Mouse (Mus musculus): ENCODE data around the gene 4930449I24Rik.
"Not testable (repeated sequence)": the region's sequence is repeated elsewhere in the genome, so short reads cannot be mapped to it uniquely, and the experiment has no call there.

Gene 4930449I24Rik

DNA sequence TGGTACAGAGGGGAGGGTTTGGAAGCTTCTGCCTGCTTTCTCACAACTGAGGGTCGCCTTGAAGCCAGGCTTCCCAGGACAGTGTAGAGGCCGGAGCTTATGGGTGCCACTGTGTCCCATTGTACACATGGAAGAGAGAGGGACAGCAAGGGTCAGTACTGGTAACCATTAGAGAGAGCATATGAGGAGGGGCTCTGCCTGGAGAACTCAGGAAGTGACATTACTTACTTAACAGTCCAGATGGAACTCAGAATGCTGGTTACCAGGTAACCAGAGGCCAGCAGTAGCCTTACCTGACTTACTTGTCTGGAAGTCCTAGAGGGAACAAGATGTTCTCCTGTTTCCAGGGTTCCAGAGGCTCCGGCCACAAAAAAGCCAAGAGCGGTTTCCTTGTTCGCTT lies at the start of gene 4930449I24Rik:
Gene 4930449I24Rik (plus strand): TSS at position 301 of the 400 bp plus-strand sequence.
- not testable (repeated sequence) for DNase-seq

DNA sequence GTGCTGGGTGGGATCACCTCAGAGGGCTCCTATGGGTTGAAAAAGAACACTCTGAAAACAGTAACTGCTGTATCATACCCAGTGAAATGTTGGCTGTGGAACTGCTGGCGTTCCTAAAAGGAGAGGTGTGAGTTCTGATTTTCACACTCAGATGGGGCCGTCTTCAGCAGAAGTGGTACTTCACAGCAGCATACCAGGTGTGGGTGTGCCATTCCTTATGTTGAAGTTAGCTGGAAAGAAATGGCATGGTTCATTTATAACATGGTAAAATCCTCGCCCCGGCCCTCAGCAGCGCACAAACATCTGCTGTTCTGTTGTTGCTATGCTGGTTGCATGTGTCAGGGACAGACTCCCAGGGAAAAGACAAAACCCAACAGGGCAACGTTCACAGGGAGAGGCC lies 48.6 kb upstream of the 4930449I24Rik start:
- no peak for DNase-seq

DNA sequence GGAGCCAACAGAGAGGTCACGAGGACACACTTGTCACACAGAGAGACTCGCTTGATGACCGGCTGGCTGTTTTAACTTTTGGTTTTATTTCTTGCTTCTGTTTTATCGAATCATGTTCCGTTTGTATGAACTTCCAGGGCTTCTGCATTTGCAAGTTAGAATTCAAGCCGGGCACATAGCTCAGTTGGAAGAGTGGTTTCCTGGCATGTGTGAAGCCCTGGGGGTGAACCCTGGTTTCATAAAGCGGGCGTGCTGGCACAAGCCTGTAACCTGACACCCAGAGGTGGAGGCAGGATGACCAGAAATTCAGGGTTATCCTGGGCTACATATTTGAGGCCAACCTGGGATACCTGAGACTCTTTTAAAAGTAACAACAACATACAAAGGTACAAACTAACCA lies 40.6 kb upstream of the 4930449I24Rik start:
- no peak for DNase-seq

DNA sequence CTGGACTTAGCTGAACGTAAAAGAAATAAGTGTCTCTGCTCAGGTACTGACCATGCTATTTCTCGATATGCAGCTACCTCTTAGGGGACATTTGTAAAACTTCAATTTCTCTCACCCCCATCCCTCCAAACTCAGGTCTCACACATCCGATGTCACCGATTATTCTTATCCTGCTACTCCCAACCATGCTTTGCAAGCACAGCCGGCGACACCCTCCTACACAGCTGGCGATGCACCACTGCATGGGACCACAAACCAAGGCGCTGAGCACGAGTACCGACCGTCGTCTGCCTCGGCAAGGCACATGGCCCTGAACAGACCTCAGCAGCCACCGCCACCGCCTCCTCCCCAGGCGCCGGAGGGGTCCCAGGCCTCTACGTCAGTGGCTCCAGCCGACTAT lies 35.5 kb upstream of the 4930449I24Rik start:
- DNase-seq, result no peak

DNA sequence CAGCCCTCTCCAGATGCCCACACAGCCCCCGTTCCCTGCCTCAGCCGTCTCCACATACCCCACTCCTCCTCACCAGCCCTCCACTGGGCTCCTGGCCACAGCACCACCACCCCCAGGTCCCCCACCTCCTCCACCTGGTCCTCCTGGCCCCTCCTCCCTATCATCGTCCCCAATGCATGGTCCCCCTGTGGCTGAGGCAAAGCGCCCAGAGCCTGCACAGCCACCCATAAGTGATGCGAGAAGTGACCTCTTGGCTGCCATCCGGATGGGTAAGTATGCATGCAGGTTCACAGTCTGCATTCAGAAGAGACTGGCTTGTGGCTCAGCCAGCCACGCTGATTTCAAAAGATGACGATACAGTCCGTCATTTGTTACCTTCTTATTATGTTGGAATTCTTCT lies 33.9 kb upstream of the 4930449I24Rik start:
- DNase-seq, result peak; percentile 73

DNA sequence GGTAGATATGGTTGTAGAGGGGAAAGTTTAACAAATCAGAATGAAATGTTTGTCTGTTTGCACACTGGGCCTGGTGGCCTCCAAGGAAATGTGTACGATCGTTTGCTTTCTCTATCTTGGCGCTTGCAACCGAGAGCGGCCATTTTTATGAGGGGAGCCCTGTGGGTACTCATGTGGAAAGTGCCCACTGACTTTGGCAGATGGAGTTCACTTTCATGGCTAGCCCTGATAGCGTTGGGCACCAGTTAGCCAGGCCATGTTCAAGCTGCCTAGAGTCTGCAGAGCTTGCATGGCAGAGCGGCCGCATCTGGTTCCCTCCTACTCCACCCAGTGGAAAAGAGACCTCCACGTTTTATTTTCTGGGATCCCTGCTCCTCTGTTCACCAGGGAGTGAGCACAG lies 31.4 kb upstream of the 4930449I24Rik start:
- peak; percentile 39 to 45 for DNase-seq

DNA sequence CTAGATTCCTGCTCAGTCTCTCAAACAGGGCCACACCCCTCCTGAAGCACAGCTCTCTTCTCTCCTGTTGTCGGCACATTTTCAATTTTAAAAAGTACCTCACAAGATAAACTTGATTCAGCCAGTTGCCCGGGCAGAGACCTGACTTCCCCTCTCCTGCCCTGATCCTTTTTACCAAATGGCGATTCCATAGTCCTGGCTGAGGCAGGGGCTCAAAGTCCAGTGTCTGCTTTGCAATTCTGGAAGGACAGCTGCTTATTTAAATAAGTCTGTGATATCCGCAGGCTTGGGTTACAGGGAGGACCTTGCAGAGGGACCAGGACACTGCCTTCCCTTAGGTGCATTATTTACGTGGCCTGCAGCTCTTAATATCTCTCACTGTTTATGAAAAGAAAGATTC lies 30.9 kb upstream of the 4930449I24Rik start:
- DNase-seq, result no peak

DNA sequence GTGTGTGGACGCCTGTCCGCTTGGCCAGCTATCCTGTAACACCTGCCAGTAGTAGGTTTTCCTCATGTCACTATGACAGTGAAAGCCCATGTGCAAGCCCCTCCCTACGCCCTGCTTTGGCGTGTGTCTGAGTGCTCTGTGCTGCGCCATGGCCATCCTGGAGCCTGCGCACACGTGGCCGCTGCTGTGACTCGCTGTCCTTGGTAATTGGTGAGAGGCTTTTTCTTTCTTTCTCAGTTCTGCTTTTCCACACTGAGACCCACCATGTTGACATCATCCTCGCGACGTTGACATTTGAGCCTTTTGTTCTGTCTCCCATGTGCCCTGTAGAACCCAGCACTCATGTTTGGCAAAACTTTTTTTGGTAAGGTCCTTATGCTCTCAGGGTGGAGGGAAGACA lies 30.4 kb upstream of the 4930449I24Rik start:
- DNase-seq, result no peak

DNA sequence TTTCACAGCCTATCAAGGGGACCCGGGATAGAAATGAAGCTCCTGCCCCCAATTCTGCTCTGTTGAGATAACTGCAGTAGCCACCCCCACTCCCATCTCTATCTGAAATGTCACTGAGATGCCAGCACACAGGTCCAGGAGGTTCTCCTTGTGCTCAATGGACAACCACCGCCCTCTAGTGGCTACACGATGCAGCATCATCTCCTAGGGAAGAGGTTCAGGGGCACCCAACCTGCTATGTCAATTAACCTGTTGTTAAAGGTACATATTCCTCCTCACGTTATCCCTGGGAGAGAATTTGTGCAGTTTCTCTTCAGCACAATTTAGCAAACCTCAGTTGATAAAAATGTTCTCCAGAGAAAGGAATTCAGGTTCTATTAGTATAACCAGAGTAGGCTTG lies 22.6 kb upstream of the 4930449I24Rik start:
- DNase-seq, result peak; percentile 70 to 75

DNA sequence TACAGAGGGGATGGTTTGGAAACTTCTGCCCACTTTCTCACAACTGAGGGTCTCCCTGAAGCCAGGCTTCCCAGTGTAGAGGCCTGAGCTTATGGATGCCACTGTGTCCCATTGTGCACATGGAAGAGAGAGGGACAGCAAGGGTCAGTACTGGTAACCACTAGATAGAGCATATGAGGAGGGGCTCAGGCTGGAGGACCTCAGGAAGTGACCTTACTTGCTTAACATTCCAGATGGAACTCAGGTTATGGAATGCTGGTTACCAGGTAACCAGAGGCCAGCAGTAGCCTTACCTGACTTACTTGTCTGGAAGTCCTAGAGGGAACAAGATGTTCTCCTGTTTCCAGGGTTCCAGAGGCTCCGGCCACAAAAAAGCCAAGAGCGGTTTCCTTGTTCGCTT lies 20.5 kb upstream of the 4930449I24Rik start, which contains the start of gene Gm6408:
Gene Gm6408 (plus strand): TSS at position 301 of the 400 bp plus-strand sequence.
- DNase-seq, result not testable (repeated sequence)

DNA sequence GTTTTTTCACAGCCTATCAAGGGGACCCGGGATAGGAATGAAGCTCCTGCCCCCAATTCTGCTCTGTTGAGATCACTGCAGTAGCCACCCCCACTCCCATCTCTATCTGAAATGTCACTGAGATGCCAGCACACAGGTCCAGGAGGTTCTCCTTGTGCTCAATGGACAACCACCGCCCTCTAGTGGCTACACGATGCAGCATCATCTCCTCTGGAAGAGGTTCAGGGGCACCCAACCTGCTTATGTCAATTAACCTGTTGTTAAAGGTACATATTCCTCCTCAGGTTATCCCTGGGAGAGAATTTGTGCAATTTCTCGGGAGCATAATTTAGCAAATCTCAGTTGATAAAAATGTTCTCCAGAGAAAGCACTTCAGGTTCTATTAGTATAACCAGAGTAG lies 13.2 kb upstream of the 4930449I24Rik start:
- DNase-seq, result peak; percentile 60 to 75

DNA sequence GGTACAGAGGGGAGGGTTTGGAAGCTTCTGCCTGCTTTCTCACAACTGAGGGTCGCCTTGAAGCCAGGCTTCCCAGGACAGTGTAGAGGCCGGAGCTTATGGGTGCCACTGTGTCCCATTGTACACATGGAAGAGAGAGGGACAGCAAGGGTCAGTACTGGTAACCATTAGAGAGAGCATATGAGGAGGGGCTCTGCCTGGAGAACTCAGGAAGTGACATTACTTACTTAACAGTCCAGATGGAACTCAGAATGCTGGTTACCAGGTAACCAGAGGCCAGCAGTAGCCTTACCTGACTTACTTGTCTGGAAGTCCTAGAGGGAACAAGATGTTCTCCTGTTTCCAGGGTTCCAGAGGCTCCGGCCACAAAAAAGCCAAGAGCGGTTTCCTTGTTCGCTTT lies 11.1 kb upstream of the 4930449I24Rik start, which contains the start of gene Gm6370:
Gene Gm6370 (plus strand): TSS at position 301 of the 400 bp plus-strand sequence.
- DNase-seq, result not testable (repeated sequence)

DNA sequence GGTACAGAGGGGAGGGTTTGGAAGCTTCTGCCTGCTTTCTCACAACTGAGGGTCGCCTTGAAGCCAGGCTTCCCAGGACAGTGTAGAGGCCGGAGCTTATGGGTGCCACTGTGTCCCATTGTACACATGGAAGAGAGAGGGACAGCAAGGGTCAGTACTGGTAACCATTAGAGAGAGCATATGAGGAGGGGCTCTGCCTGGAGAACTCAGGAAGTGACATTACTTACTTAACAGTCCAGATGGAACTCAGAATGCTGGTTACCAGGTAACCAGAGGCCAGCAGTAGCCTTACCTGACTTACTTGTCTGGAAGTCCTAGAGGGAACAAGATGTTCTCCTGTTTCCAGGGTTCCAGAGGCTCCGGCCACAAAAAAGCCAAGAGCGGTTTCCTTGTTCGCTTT lies 11.6 kb downstream of the 4930449I24Rik start, which contains the start of gene Gm3402:
Gene Gm3402 (plus strand): TSS at position 301 of the 400 bp plus-strand sequence.
- DNase-seq, result not testable (repeated sequence)

DNA sequence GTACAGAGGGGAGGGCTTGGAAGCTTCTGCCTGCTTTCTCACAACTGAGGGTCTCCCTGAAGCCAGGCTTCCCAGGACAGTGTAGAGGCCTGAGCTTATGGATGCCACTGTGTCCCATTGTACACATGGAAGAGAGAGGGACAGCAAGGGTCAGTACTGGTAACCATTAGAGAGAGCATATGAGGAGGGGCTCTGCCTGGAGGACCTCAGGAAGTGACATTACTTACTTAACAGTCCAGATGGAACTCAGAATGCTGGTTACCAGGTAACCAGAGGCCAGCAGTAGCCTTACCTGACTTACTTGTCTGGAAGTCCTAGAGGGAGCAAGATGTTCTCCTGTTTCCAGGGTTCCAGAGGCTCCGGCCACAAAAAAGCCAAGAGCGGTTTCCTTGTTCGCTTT lies 23.3 kb downstream of the 4930449I24Rik start, which contains the start of gene Gm3404:
Gene Gm3404 (plus strand): TSS at position 301 of the 400 bp plus-strand sequence.
- DNase-seq, result not testable (repeated sequence)

DNA sequence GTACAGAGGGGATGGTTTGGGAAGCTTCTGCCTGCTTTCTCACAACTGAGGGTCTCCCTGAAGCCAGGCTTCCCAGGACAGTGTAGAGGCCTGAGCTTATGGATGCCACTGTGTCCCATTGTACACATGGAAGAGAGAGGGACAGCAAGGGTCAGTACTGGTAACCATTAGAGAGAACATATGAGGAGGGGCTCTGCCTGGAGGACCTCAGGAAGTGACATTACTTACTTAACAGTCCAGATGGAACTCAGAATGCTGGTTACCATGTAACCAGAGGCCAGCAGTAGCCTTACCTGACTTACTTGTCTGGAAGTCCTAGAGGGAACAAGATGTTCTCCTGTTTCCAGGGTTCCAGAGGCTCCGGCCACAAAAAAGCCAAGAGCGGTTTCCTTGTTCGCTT lies 35.1 kb downstream of the 4930449I24Rik start, which contains the start of gene Gm3409:
Gene Gm3409 (plus strand): TSS at position 301 of the 400 bp plus-strand sequence.
- not testable (repeated sequence) for DNase-seq
